Comparison of ENCODE assay signal across 7 mouse cellular contexts in the genomic region with DNA sequence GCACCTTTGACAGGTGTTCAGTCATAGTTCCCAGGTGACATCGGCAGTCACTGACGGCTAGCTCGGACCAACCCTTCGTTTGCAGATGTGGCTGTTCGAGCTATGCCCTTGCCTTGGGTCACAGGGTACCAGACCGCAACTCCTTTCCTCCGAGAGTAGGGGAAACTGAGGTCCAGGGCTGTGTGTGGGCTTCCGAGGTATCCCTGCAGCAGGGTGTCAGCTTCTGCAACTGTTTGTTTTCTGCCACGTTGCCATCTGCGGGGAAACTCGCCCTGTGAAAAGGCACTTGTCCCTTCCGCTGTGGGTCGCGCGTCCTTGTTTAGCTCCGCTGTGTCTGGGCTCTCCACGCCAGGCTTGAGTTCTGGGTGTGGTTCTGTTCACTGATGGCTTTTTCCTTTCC. TPM values are rescaled to one million over a fixed set of nuclear protein-coding genes. Genes with fewer than 3 reads are reported as not detected.
DNase-seq lines count a peak whose midpoint lies in the region; ATAC-seq and TF ChIP-seq lines count a peak whose summit lies in the region.

No protein-coding gene starts in this region.

- no peak for TF ChIP-seq CTCF in testis, adult 2 months (IDR thresholded peaks at IDR 0.05; ENCODE audit: control insufficient read depth, insufficient read depth, insufficient replicate concordance, low read depth, low read length)
- TF ChIP-seq CTCF in bone marrow macrophage, adult 2 months (IDR thresholded peaks at IDR 0.05; ENCODE audit: low read depth, low read length): no peak

- H3K9me3 ChIP-seq in embryonic facial prominence, embryonic 15.5 days (replicated peaks): no peaks in the 10 kb centered on the region
- no peaks in the 10 kb centered on the region for H3K9me3 ChIP-seq in hindbrain, embryonic 14.5 days (ENCODE audit: control insufficient read depth, low read length)
- no peaks in the 10 kb centered on the region for H3K9me3 ChIP-seq in liver, embryonic 12.5 days (replicated peaks)
- no peaks in the 10 kb centered on the region for H3K9me3 ChIP-seq in neural tube, embryonic 12.5 days

- peak overlapping the region; percentile 88 for H3K4me2 ChIP-seq in embryonic facial prominence, embryonic 15.5 days (replicated peaks)
- H3K4me2 ChIP-seq in hindbrain, embryonic 14.5 days (replicated peaks): peak overlapping the region; percentile 92
- peak overlapping the region; percentile 95 for H3K4me2 ChIP-seq in liver, embryonic 12.5 days
- H3K4me2 ChIP-seq in neural tube, embryonic 12.5 days (replicated peaks): peak overlapping the region; percentile 97

- H3K27ac ChIP-seq in testis, adult 2 months (ENCODE audit: control insufficient read depth, insufficient read depth, low read depth, low read length): peak overlapping the region; percentile 9; the same call in 1 of the 2 replicates
- peak overlapping the region; percentile 18; the same call in 1 of the 2 replicates for H3K27ac ChIP-seq in bone marrow macrophage, adult 2 months (ENCODE audit: insufficient read depth, low read depth, low read length)
- H3K27ac ChIP-seq in embryonic facial prominence, embryonic 15.5 days (replicated peaks): no peak overlapping the region
- H3K27ac ChIP-seq in hindbrain, embryonic 14.5 days: 0 out of 2 replicates have a peak overlapping the region, but pooled peaks have one; percentile 11
- no peak overlapping the region for H3K27ac ChIP-seq in liver, embryonic 12.5 days
- no peak overlapping the region for H3K27ac ChIP-seq in neural tube, embryonic 12.5 days

- DNase-seq in testis, postnatal 14 days (ENCODE audit: low spot score): no peak
- peak; percentile 27 for DNase-seq in hindbrain, embryonic 14.5 days (ENCODE audit: low spot score)

- WGBS in embryonic facial prominence, embryonic 15.5 days: 4% methylated on average over 17 of the region's 17 CpGs
- 7% methylated on average over 17 of the region's 17 CpGs for WGBS in hindbrain, embryonic 14.5 days
- WGBS in liver, embryonic 12.5 days (ENCODE audit: insufficient replicate concordance): 6% methylated on average over 17 of the region's 17 CpGs
- 9% methylated on average over 17 of the region's 17 CpGs for WGBS in neural tube, embryonic 12.5 days

- TF ChIP-seq POLR2A in testis, adult 2 months (IDR thresholded peaks at IDR 0.05; ENCODE audit: control insufficient read depth, low read depth, low read length): no peak
- no peak for TF ChIP-seq POLR2A in bone marrow macrophage, adult 2 months (IDR thresholded peaks at IDR 0.05; ENCODE audit: borderline replicate concordance, low read depth, low read length)

- peak overlapping the region; percentile 77 for H3K9ac ChIP-seq in embryonic facial prominence, embryonic 15.5 days
- H3K9ac ChIP-seq in hindbrain, embryonic 14.5 days: peak overlapping the region; percentile 86
- peak overlapping the region; percentile 83 for H3K9ac ChIP-seq in liver, embryonic 12.5 days
- peak overlapping the region; percentile 73 for H3K9ac ChIP-seq in neural tube, embryonic 12.5 days

- no peaks in the 10 kb centered on the region for H3K36me3 ChIP-seq in testis, adult 2 months (ENCODE audit: control insufficient read depth, insufficient read depth, low read length)
- no peaks in the 10 kb centered on the region for H3K36me3 ChIP-seq in embryonic facial prominence, embryonic 15.5 days
- no peaks in the 10 kb centered on the region for H3K36me3 ChIP-seq in hindbrain, embryonic 14.5 days (replicated peaks; ENCODE audit: control insufficient read depth, insufficient read depth)
- no peaks in the 10 kb centered on the region for H3K36me3 ChIP-seq in liver, embryonic 12.5 days
- H3K36me3 ChIP-seq in neural tube, embryonic 12.5 days: no peaks in the 10 kb centered on the region

- ATAC-seq in embryonic facial prominence, embryonic 15.5 days (ENCODE audit: insufficient number of reproducible peaks, low FRiP score, low TSS enrichment, low read depth): 0 out of 2 replicates have a peak, but pooled peaks have one; percentile 19
- ATAC-seq in hindbrain, embryonic 14.5 days (ENCODE audit: low FRiP score): peak; percentile 68
- ATAC-seq in liver, embryonic 12.5 days: peak; percentile 66
- ATAC-seq in neural tube, embryonic 12.5 days (ENCODE audit: low FRiP score, low read depth): peak; percentile 65

- no peaks in the 10 kb centered on the region for H3K27me3 ChIP-seq in testis, adult 2 months (ENCODE audit: control insufficient read depth, insufficient read depth, low read length)
- no peaks in the 10 kb centered on the region for H3K27me3 ChIP-seq in embryonic facial prominence, embryonic 15.5 days
- no peaks in the 10 kb centered on the region for H3K27me3 ChIP-seq in hindbrain, embryonic 14.5 days (ENCODE audit: control insufficient read depth, insufficient read depth, low read length)
- no peaks in the 10 kb centered on the region for H3K27me3 ChIP-seq in liver, embryonic 12.5 days (replicated peaks)
- no peaks in the 10 kb centered on the region for H3K27me3 ChIP-seq in neural tube, embryonic 12.5 days (replicated peaks)

- H3K4me3 ChIP-seq in testis, adult 2 months (ENCODE audit: control insufficient read depth, low read depth, low read length): peak overlapping the region; percentile 93
- peak overlapping the region; percentile 98 for H3K4me3 ChIP-seq in bone marrow macrophage, adult 2 months (ENCODE audit: insufficient read depth, low read length)
- H3K4me3 ChIP-seq in embryonic facial prominence, embryonic 15.5 days (replicated peaks): peak overlapping the region; percentile 75
- peak overlapping the region; percentile 79 for H3K4me3 ChIP-seq in hindbrain, embryonic 14.5 days (replicated peaks; ENCODE audit: low read length)
- H3K4me3 ChIP-seq in liver, embryonic 12.5 days: peak overlapping the region; percentile 85
- peak overlapping the region; percentile 71 for H3K4me3 ChIP-seq in neural tube, embryonic 12.5 days

- H3K4me1 ChIP-seq in testis, adult 2 months (ENCODE audit: control insufficient read depth, insufficient read depth, low read length): peaks cover 2% of the 10 kb centered on the region; the same call in 1 of the 2 replicates
- peaks cover 25% of the 10 kb centered on the region for H3K4me1 ChIP-seq in bone marrow macrophage, adult 2 months (ENCODE audit: control insufficient read depth, insufficient read depth, low read length)
- peaks cover 17% of the 10 kb centered on the region for H3K4me1 ChIP-seq in embryonic facial prominence, embryonic 15.5 days
- peaks cover 21% of the 10 kb centered on the region for H3K4me1 ChIP-seq in hindbrain, embryonic 14.5 days (replicated peaks; ENCODE audit: control insufficient read depth, insufficient read depth, low read length)
- H3K4me1 ChIP-seq in liver, embryonic 12.5 days: peaks cover 30% of the 10 kb centered on the region
- H3K4me1 ChIP-seq in neural tube, embryonic 12.5 days: peaks cover 21% of the 10 kb centered on the region

RNA-seq across cellular contexts. Expression of gene Slc36a1, which starts 0.5 kb away (rescaled TPM):
- polyA plus RNA-seq in testis, adult 2 months (2012; rRNA removed): 15.2 and 18.1 TPM in 2 replicates
- polyA plus RNA-seq in bone marrow macrophage, adult 2 months (2012; ENCODE audit: insufficient read depth, insufficient read length, missing spikeins): 38.7 and 44.3 TPM in 2 replicates
- polyA plus RNA-seq in embryonic facial prominence, embryonic 15.5 days (2015; fragmentation: Nextera tagmentation; extraction: Ambion mirVana): 2.0 and 2.8 TPM in 2 replicates
- polyA plus RNA-seq in hindbrain, embryonic 14.5 days (2014; fragmentation: Nextera tagmentation; extraction: Ambion mirVana): 4.8 and 5.2 TPM in 2 replicates
- 1.5 and 1.6 TPM in 2 replicates for polyA plus RNA-seq in liver, embryonic 12.5 days (2016; fragmentation: Nextera tagmentation; extraction: Ambion mirVana)
- 2.3 and 3.1 TPM in 2 replicates for polyA plus RNA-seq in neural tube, embryonic 12.5 days (2016; fragmentation: Nextera tagmentation; extraction: Ambion mirVana)

RNA-seq across cellular contexts. Expression of gene Slc36a2, which starts 19.7 kb away (rescaled TPM):
- polyA plus RNA-seq in testis, adult 2 months (2012; rRNA removed): 0.56 and 0.65 TPM in 2 replicates
- polyA plus RNA-seq in bone marrow macrophage, adult 2 months (2012; ENCODE audit: insufficient read depth, insufficient read length, missing spikeins): 2.4 and 3.3 TPM in 2 replicates
- polyA plus RNA-seq in embryonic facial prominence, embryonic 15.5 days (2015; fragmentation: Nextera tagmentation; extraction: Ambion mirVana): 3.7 and 4.0 TPM in 2 replicates
- polyA plus RNA-seq in hindbrain, embryonic 14.5 days (2014; fragmentation: Nextera tagmentation; extraction: Ambion mirVana): 0.70 and 0.99 TPM in 2 replicates
- 6.3 and 6.9 TPM in 2 replicates for polyA plus RNA-seq in liver, embryonic 12.5 days (2016; fragmentation: Nextera tagmentation; extraction: Ambion mirVana)
- 0.81 and 0.88 TPM in 2 replicates for polyA plus RNA-seq in neural tube, embryonic 12.5 days (2016; fragmentation: Nextera tagmentation; extraction: Ambion mirVana)

RNA-seq across cellular contexts. Expression of gene Slc36a3, which starts 53.1 kb away (rescaled TPM):
- 87.6 and 103 TPM in 2 replicates for polyA plus RNA-seq in testis, adult 2 months (2012; rRNA removed)
- not detected in 2 replicates for polyA plus RNA-seq in bone marrow macrophage, adult 2 months (2012; ENCODE audit: insufficient read depth, insufficient read length, missing spikeins)
- not detected in 2 replicates for polyA plus RNA-seq in embryonic facial prominence, embryonic 15.5 days (2015; fragmentation: Nextera tagmentation; extraction: Ambion mirVana)
- not detected in 2 replicates for polyA plus RNA-seq in hindbrain, embryonic 14.5 days (2014; fragmentation: Nextera tagmentation; extraction: Ambion mirVana)
- not detected in 2 replicates for polyA plus RNA-seq in liver, embryonic 12.5 days (2016; fragmentation: Nextera tagmentation; extraction: Ambion mirVana)
- polyA plus RNA-seq in neural tube, embryonic 12.5 days (2016; fragmentation: Nextera tagmentation; extraction: Ambion mirVana): not detected in 2 replicates

Comparison
In these comparisons a context has a peak if more than half of its experiments do, and no peak if none do; other contexts are left out.
1. H3K27ac ChIP-seq: peak in testis, adult 2 months (single experiment), bone marrow macrophage, adult 2 months (single experiment) and hindbrain, embryonic 14.5 days (single experiment); none in embryonic facial prominence, embryonic 15.5 days (single experiment), liver, embryonic 12.5 days (single experiment) and neural tube, embryonic 12.5 days (single experiment).
2. RNA of gene Slc36a3, which starts 53.1 kb away (polyA plus RNA-seq): 87.6 to 103 TPM in testis, adult 2 months; not detected in bone marrow macrophage, adult 2 months, not detected in embryonic facial prominence, embryonic 15.5 days, not detected in hindbrain, embryonic 14.5 days, not detected in liver, embryonic 12.5 days and not detected in neural tube, embryonic 12.5 days; every median in the first group is over 10 times any median in the second.
3. Peak in every context shown above with its lines, with median percentiles within 50 percentile points of each other: H3K4me3 ChIP-seq, ATAC-seq, H3K4me2 ChIP-seq and H3K9ac ChIP-seq.